Mouse (Mus musculus) olfactory bulb, adult 2 months (tissue): Measurements from ENCODE around the gene D3Ertd254e.

Experiments
- CTCF ChIP-seq: fragments of 200-500 bp; IDR thresholded peaks from 2 replicates; pipeline ENCODE4 v1.5.1; 2012; ENCODE audit warnings: low read depth, mild to moderate bottlenecking, low read length, moderate library complexity; ENCODE audit not compliant: insufficient read depth
- POLR2A ChIP-seq: fragments of 200-500 bp; IDR thresholded peaks from 2 replicates; pipeline ENCODE4 v1.6.1; 2012; ENCODE audit warnings: mild to moderate bottlenecking, low read depth, low read length, moderate library complexity; ENCODE audit not compliant: insufficient read depth

- no peak for TF ChIP-seq CTCF
- no peak for TF ChIP-seq POLR2A
These were observed 59.1 kb downstream of the D3Ertd254e start for GRCm38 (mm10) chr3:36209776-36210555.
